Comparison of ENCODE assay signal across 23 mouse cellular contexts in the genomic region with DNA sequence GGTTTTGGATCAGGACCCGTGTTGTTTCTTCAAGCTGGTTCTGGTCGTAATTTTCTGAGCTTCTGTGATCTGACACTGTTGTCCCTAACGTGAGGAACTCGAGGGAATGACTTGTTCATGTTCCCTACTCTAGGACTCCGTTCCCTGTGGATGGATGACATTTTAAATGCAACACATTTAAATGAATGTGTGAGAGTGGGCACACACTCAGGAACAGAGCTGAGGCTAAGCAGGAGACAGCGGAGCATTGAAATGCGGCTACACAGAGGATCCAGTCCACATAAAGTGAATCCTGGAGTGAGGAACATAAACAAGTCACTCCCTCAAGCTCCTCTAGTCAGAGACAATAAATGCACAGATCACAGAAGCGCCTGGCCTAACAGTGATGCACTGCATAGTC.
DNase-seq lines count a peak whose midpoint lies in the region; ATAC-seq lines count a peak whose summit lies in the region.
"Had no signal": no experiment of that assay in that cellular context is flagged by ENCODE, and none has a peak within 500 bp of the region (broad histone marks: within the 10 kb centered on the region; RNA-seq: fewer than 3 reads in every experiment).

No protein-coding gene starts in this region.

- peak overlapping the region; percentile 13; the same call in 1 of the 2 replicates for H3K27ac ChIP-seq in neural tube, embryonic 15.5 days (replicated peaks)
- H3K27ac ChIP-seq: embryonic facial prominence, embryonic 10.5 days; embryonic facial prominence, embryonic 13.5 days; forebrain, embryonic 12.5 days; forebrain, embryonic 15.5 days; gastrocnemius, adult 2 months; hindbrain, embryonic 15.5 days had no signal

- H3K4me1 ChIP-seq in neural tube, embryonic 15.5 days: peaks cover 10% of the 10 kb centered on the region; the same call in 1 of the 2 replicates
- H3K4me1 ChIP-seq: forebrain, embryonic 15.5 days had no signal

- no peaks in the 10 kb centered on the region for H3K27me3 ChIP-seq in neural tube, embryonic 15.5 days (replicated peaks)
- H3K27me3 ChIP-seq: embryonic facial prominence, embryonic 13.5 days; forebrain, embryonic 12.5 days; forebrain, embryonic 15.5 days; hindbrain, embryonic 15.5 days had no signal

- H3K4me2 ChIP-seq in neural tube, embryonic 15.5 days: no peak overlapping the region
- H3K4me2 ChIP-seq: embryonic facial prominence, embryonic 13.5 days; forebrain, embryonic 12.5 days; forebrain, embryonic 15.5 days; heart, embryonic 11.5 days; hindbrain, embryonic 15.5 days had no signal

- no peak for DNase-seq in frontal cortex, postnatal 36 days (ENCODE audit: low spot score in 2 of 2)
- DNase-seq in left cerebral cortex, postnatal 14 days (ENCODE audit: low spot score in 2 of 2): peak; percentile 44 to 70
- DNase-seq in left cerebral cortex, postnatal 4 days: no peak
- DNase-seq in thymus, postnatal 36 days: no peak
- DNase-seq: adrenal gland, adult 8-10 months; adrenal gland, postnatal 25 days; cerebellum, adult 2 months; cerebellum, adult 9-11 months; cerebellum, postnatal 25 days; embryo, embryonic 11 days; gastrocnemius, adult 2 months; gastrocnemius, postnatal 14 days; heart, adult 11 months had no signal

- no peaks in the 10 kb centered on the region for H3K9me3 ChIP-seq in neural tube, embryonic 15.5 days (replicated peaks)
- H3K9me3 ChIP-seq: embryonic facial prominence, embryonic 10.5 days; embryonic facial prominence, embryonic 13.5 days; forebrain, embryonic 15.5 days; hindbrain, embryonic 15.5 days had no signal

- no peaks in the 10 kb centered on the region for H3K36me3 ChIP-seq in neural tube, embryonic 15.5 days
- H3K36me3 ChIP-seq: forebrain, embryonic 15.5 days; hindbrain, embryonic 15.5 days had no signal

- no peak overlapping the region for H3K9ac ChIP-seq in neural tube, embryonic 15.5 days (replicated peaks)
- H3K9ac ChIP-seq: embryonic facial prominence, embryonic 13.5 days; forebrain, embryonic 12.5 days; forebrain, embryonic 15.5 days; hindbrain, embryonic 15.5 days had no signal

- peak; percentile 84 for ATAC-seq in frontal cortex, adult (ENCODE audit: low TSS enrichment)
- ATAC-seq in neural tube, embryonic 15.5 days (ENCODE audit: low FRiP score): no peak
- ATAC-seq: activated CD4-positive, CD25-positive, alpha-beta regulatory T cell, adult 4 months; forebrain, embryonic 15.5 days had no signal

- WGBS in neural tube, embryonic 15.5 days: 54% methylated on average over 8 of the region's 8 CpGs

- H3K4me3 ChIP-seq in neural tube, embryonic 15.5 days (replicated peaks): no peak overlapping the region
- H3K4me3 ChIP-seq: embryonic facial prominence, embryonic 10.5 days; embryonic facial prominence, embryonic 13.5 days; erythroblast, embryonic 14.5 days; forebrain, embryonic 12.5 days; forebrain, embryonic 15.5 days; gastrocnemius, adult 2 months; hindbrain, embryonic 15.5 days had no signal

- intact Hi-C loops in left cerebral cortex, postnatal 14 days (cut with DNase I): no loop called here
- intact Hi-C loops in left cerebral cortex, postnatal 4 days (cut with DNase I): no loop called here

Comparison
In these comparisons a context has a peak if more than half of its experiments do, and no peak if none do; other contexts are left out.
1. DNase-seq: peak in left cerebral cortex, postnatal 14 days (2 of 2); none in frontal cortex, postnatal 36 days (0 of 2), left cerebral cortex, postnatal 4 days (single experiment) and thymus, postnatal 36 days (0 of 2).